Mouse (Mus musculus): ENCODE data around the gene Cacna1f.
A peak's percentile ranks its signal among the peaks of the same experiment; 100 is the strongest.

Gene Cacna1f

GRCm38 (mm10) chrX:7674284-7675000, 67.6 kb downstream of the Cacna1f start:
- DNase-seq (ENCODE audit: low spot score), result peak; percentile 34

- no peak for DNase-seq (ENCODE audit: low spot score)
These were observed 68.1 kb downstream of the Cacna1f start for GRCm38 (mm10) chrX:7675001-7675380.

DNA sequence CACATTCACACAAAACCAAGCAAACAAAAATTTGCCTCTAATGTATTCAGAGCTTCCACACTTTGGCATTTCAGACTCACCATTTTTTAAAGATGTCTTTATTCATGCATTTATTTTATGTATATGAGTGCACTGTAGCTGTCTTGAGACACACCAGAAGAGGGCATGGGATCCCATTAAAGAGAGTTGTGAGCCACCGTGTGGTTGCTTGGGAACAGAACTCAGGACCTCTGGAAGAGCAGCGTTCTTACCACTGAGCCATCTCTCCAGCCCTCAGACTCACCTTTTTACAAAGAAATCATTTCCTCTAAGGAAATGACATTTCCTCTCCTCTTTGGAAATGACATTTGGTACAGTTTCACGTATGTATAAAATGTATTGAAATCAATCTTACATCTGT, 72.1 kb downstream of the Cacna1f start:
- DNase-seq (ENCODE audit: low spot score), result no peak

DNA sequence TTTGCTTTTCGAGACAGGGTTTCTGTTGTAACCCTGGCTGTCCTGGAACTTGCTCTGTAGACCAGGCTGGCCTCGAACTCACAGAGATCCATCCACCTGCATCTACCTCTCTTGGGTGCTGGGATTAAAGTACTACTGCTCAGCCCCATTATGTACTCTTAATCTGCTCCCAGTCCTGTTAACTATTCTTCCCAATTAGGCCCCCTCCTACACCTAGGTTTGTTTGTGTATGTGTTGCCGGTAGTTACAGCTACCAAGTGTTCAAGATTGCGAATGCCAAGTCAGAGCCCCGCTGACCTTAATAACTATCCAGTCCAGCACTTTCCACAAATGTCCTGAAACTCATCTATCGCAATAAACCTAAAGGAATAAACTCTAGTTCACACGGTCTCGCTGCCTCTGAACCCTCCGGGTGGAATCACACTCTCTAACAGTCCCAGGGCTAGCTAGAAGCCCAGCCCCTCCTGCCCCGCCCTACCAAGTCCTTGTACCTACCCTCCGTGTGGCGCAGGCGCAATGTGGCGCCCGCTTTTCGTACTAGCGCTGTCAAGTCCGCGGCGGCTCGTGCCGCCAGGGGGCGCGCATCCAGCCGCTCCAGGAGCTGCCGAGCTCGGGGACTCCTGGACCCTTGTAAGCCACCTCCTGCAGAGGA, 72.6 kb downstream of the Cacna1f start:
- DNase-seq (ENCODE audit: low spot score), result peak; percentile 87

DNA sequence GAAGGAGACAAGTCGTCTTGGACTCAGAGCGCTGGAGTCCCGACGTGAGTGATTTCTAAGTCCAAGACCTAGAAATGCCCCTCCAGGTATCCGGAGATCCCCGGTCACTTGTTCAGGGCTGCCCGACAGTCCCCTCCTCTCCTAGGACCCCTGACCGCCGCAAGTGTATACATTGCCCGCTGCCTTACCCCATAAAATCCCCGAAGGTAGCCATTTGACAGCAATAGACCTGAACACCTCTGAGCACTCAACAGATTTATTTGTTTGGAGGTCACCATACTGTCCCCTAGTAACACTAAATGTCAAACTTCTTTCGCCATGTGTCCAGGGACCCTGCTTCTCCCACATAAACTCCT, 73.2 kb downstream of the Cacna1f start:
- no peak for DNase-seq (ENCODE audit: low spot score)

DNA sequence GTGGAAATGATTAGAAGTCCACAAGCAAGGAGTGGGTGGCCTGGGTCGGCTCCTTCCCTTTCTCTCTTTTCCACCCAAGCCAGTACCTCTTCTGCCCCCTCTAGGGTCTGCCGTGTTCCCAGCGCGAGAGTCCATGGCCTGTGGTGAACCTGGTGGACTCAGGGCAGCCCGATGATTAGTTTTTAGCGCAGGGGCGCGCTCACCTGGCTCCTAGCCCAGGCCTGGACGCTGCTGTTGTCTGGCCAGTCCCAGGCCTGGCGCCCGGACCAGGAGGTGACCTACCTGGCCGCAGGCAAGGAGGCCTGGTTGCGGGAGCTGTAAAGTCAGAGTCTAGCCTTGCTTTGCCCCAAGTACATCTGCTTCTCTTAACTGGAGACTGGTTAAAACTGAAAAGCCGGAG, 74.0 kb downstream of the Cacna1f start, which contains the start of gene Magix:
Gene Magix (minus strand): TSS at position 388 of the 400 bp plus-strand sequence.
- DNase-seq (ENCODE audit: low spot score), result no peak

Measured in urinary bladder, postnatal 14 days (tissue).